Mouse (Mus musculus): Measurements from ENCODE around the gene Klf12.

GRCm38 (mm10) chr14:99850350-99850749 is 434.1 kb downstream of the Klf12 start:
- TF ChIP-seq POLR2A (IDR thresholded peaks at IDR 0.05; ENCODE audit: borderline replicate concordance, extremely low read depth, low read depth, low read length) (no peak), CTCF (IDR thresholded peaks at IDR 0.05; ENCODE audit: insufficient read depth, low read length) (no peak)
